Mouse (Mus musculus): Measurements from ENCODE around the gene Adk.

- TF ChIP-seq MYC (IDR thresholded peaks at IDR 0.05; ENCODE audit: low read depth, low read length) (no peak), POLR2A (IDR thresholded peaks at IDR 0.05; ENCODE audit: control insufficient read depth in 1 of 2, insufficient read depth in 1 of 2, low read depth in 1 of 2, low read length in 2 of 2, poor library complexity in 1 of 2) (no peak), MYB (IDR thresholded peaks at IDR 0.05; ENCODE audit: low read depth, low read length) (no peak)
These were observed 12.8 kb upstream of the Adk start for GRCm38 (mm10) chr14:21039623-21040022.
